Mouse (Mus musculus) heart, postnatal 0 days (tissue): ENCODE measurements around the gene Fgfr2.

Source experiments
- CTCF ChIP-seq: IDR thresholded peaks from 2 replicates; pipeline ENCODE4 v1.5.1; 2016; ENCODE audit warnings: antibody characterized with exemption, control low read depth, low read depth
- EP300 ChIP-seq: IDR thresholded peaks from 2 replicates; pipeline ENCODE4 v1.6.1; 2016; ENCODE audit warnings: antibody characterized with exemption, low read depth

GRCm38 (mm10) chr7:132893336-132893735, 229.8 kb downstream of the Fgfr2 start:
- TF ChIP-seq CTCF (no peak), EP300 (no peak)
